Mouse (Mus musculus): Measurements from ENCODE around the gene Cdrt4. TPM values are rescaled to one million over a fixed set of nuclear protein-coding genes. Genes with fewer than 3 reads are reported as not detected.
A peak's percentile ranks its signal among the peaks of the same experiment; 100 is the strongest.

Gene Cdrt4
- polyA plus RNA-seq (2014; fragmentation: Nextera tagmentation; extraction: Ambion mirVana): not detected in 2 replicates

GRCm38 (mm10) chr11:62951012-62951411 is at the start of gene Cdrt4:
Cdrt4 (plus strand) TSS chr11:62951193.
- peaks cover 6% of the 10 kb centered on the region; the same call in 1 of the 2 replicates for H3K9me3 ChIP-seq (ENCODE audit: control insufficient read depth, low read depth, low read length)
- H3K9ac ChIP-seq (replicated peaks; ENCODE audit: low read depth, low read length): no peak within 1 kb of the TSS
- no peak within 1 kb of the TSS for H3K4me3 ChIP-seq (ENCODE audit: low read depth, low read length)
- H3K4me1 ChIP-seq (ENCODE audit: control insufficient read depth, insufficient read depth, low read length): no peaks in the 10 kb centered on the region
- no peaks in the 10 kb centered on the region for H3K36me3 ChIP-seq (ENCODE audit: control insufficient read depth, insufficient read depth, low read length)
- no peak within 1 kb of the TSS for H3K27ac ChIP-seq (ENCODE audit: low read length)
- H3K4me2 ChIP-seq (replicated peaks; ENCODE audit: low read depth, low read length): no peak within 1 kb of the TSS
- WGBS: 79% methylated on average over 3 of the region's 3 CpGs
- no peak for ATAC-seq (ENCODE audit: insufficient number of reproducible peaks, insufficient read depth, low FRiP score, low read depth)
- no peaks in the 10 kb centered on the region for H3K27me3 ChIP-seq (ENCODE audit: control insufficient read depth, insufficient read depth, low read length)

DNA sequence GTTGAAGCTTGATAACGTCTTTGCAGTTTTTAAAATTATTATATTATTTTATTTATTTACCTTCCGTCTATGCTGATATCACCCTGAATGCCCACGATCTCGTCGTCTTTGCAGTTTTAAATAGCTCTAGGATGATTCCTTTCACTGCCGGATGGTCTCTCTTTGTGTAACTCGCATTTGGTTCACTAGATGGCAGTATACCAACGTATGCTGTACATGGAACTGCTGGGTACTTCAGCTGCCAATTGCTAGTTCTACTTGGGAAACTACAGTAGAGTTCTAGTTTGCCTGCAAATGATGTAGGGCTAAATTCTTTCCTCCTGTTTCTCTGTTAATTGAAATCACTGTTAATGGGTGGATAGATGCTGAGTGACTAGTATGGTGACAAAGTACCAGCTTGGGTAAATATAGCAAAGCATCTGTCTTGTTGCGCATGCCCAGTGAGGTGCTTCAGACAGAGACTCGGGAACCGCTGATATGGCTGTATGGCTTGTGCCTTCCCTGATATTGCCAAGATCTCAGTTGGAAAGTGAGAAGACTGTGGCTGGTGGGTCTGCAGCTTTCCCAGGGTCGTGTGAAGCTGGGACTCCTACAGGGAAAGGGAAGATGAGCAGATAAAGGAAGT is 49.2 kb upstream of the Cdrt4 start:
- Histone ChIP-seq H3K36me3 (ENCODE audit: control insufficient read depth, insufficient read depth, low read length) (no peaks in the 10 kb centered on the region), H3K9me3 (ENCODE audit: control insufficient read depth, low read depth, low read length) (no peaks in the 10 kb centered on the region), H3K4me2 (replicated peaks; ENCODE audit: low read depth, low read length) (no peak overlapping the region), H3K9ac (replicated peaks; ENCODE audit: low read depth, low read length) (no peak overlapping the region), H3K27ac (ENCODE audit: low read length) (no peak overlapping the region), H3K4me1 (ENCODE audit: control insufficient read depth, insufficient read depth, low read length) (no peaks in the 10 kb centered on the region), H3K27me3 (ENCODE audit: control insufficient read depth, insufficient read depth, low read length) (no peaks in the 10 kb centered on the region), H3K4me3 (ENCODE audit: low read depth, low read length) (no peak overlapping the region)
- 33% methylated on average over 12 of the region's 12 CpGs for WGBS
- peak; percentile 61; the same call in 1 of the 2 replicates for ATAC-seq (ENCODE audit: insufficient number of reproducible peaks, insufficient read depth, low FRiP score, low read depth)

DNA sequence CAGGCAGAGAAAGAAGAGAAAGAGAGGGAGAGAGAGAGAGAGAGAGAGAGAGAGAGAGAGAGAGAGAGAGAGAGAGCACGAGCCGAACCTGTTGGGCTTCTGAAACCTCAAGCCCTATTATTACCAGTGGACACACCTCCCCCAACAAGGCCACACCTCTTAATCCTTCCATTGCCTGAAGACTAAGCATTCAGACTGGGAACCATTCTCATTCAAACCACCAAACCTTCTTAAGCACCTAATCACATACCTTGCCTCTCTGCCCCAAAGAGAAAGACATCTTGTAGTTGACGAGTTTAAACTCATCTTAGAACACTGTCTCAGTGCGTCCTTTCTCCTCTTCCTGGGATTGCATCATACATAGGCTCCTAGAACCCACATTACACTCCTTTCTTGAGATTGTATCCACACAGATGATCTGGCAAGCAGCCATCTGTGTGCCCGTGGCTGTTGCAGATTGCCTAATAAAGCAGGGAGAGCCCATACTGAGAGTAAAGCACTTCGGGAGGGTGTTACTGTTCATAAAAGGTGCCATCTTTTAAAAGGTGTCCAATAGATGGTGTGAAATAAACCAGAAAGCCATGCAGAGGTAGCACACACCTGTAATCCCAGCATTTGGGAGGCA is 47.0 kb upstream of the Cdrt4 start:
- H3K36me3 ChIP-seq (ENCODE audit: control insufficient read depth, insufficient read depth, low read length): no peaks in the 10 kb centered on the region
- WGBS: 74% methylated on average over 6 of the region's 6 CpGs
- H3K9ac ChIP-seq (replicated peaks; ENCODE audit: low read depth, low read length): no peak overlapping the region
- H3K4me3 ChIP-seq (ENCODE audit: low read depth, low read length): no peak overlapping the region
- H3K4me2 ChIP-seq (replicated peaks; ENCODE audit: low read depth, low read length): no peak overlapping the region
- no peaks in the 10 kb centered on the region for H3K9me3 ChIP-seq (ENCODE audit: control insufficient read depth, low read depth, low read length)
- ATAC-seq (ENCODE audit: insufficient number of reproducible peaks, insufficient read depth, low FRiP score, low read depth): no peak
- H3K27ac ChIP-seq (ENCODE audit: low read length): no peak overlapping the region
- H3K27me3 ChIP-seq (ENCODE audit: control insufficient read depth, insufficient read depth, low read length): no peaks in the 10 kb centered on the region
- H3K4me1 ChIP-seq (ENCODE audit: control insufficient read depth, insufficient read depth, low read length): no peaks in the 10 kb centered on the region

GRCm38 (mm10) chr11:62909720-62910306 is 41.2 kb upstream of the Cdrt4 start:
- Histone ChIP-seq H3K4me3 (ENCODE audit: low read depth, low read length) (no peak overlapping the region), H3K4me1 (ENCODE audit: control insufficient read depth, insufficient read depth, low read length) (no peaks in the 10 kb centered on the region), H3K9ac (replicated peaks; ENCODE audit: low read depth, low read length) (no peak overlapping the region), H3K27me3 (ENCODE audit: control insufficient read depth, insufficient read depth, low read length) (no peaks in the 10 kb centered on the region), H3K4me2 (replicated peaks; ENCODE audit: low read depth, low read length) (no peak overlapping the region), H3K27ac (ENCODE audit: low read length) (no peak overlapping the region), H3K36me3 (ENCODE audit: control insufficient read depth, insufficient read depth, low read length) (no peaks in the 10 kb centered on the region), H3K9me3 (ENCODE audit: control insufficient read depth, low read depth, low read length) (no peaks in the 10 kb centered on the region)
- ATAC-seq (ENCODE audit: insufficient number of reproducible peaks, insufficient read depth, low FRiP score, low read depth): no peak
- 66% methylated on average over 3 of the region's 3 CpGs for WGBS

GRCm38 (mm10) chr11:62911362-62911761 is 39.6 kb upstream of the Cdrt4 start:
- Histone ChIP-seq H3K4me1 (ENCODE audit: control insufficient read depth, insufficient read depth, low read length) (no peaks in the 10 kb centered on the region), H3K36me3 (ENCODE audit: control insufficient read depth, insufficient read depth, low read length) (no peaks in the 10 kb centered on the region), H3K9me3 (ENCODE audit: control insufficient read depth, low read depth, low read length) (no peaks in the 10 kb centered on the region), H3K27ac (ENCODE audit: low read length) (no peak overlapping the region; the same call in 1 of the 2 replicates), H3K4me3 (ENCODE audit: low read depth, low read length) (no peak overlapping the region), H3K4me2 (replicated peaks; ENCODE audit: low read depth, low read length) (no peak overlapping the region), H3K27me3 (ENCODE audit: control insufficient read depth, insufficient read depth, low read length) (no peaks in the 10 kb centered on the region), H3K9ac (replicated peaks; ENCODE audit: low read depth, low read length) (no peak overlapping the region)
- no peak for ATAC-seq (ENCODE audit: insufficient number of reproducible peaks, insufficient read depth, low FRiP score, low read depth)
- 61% methylated on average over 8 of the region's 8 CpGs for WGBS

DNA sequence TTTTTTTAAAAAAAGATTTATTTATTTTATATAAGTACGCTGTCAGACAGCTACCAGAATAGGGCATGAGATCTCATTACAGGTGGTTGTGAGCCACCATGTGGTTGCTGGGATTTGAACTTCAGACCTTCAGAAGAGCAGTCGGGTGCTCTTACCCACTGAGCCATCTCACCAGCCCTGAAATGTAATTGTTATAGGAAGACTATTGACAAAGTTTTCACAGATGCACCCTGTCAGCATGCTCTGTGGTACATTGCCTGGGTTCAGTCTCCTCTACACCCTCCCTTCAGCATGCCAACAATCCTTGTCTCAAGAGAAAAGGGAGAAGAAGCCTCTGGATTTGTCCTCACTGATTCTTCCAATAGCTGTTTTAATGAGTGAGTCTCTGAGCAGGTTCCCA is 37.9 kb upstream of the Cdrt4 start:
- Histone ChIP-seq H3K36me3 (ENCODE audit: control insufficient read depth, insufficient read depth, low read length) (no peaks in the 10 kb centered on the region), H3K4me1 (ENCODE audit: control insufficient read depth, insufficient read depth, low read length) (no peaks in the 10 kb centered on the region), H3K4me2 (replicated peaks; ENCODE audit: low read depth, low read length) (no peak overlapping the region), H3K27me3 (ENCODE audit: control insufficient read depth, insufficient read depth, low read length) (no peaks in the 10 kb centered on the region), H3K27ac (ENCODE audit: low read length) (no peak overlapping the region), H3K9ac (replicated peaks; ENCODE audit: low read depth, low read length) (no peak overlapping the region), H3K9me3 (ENCODE audit: control insufficient read depth, low read depth, low read length) (no peaks in the 10 kb centered on the region), H3K4me3 (ENCODE audit: low read depth, low read length) (no peak overlapping the region)
- no peak for ATAC-seq (ENCODE audit: insufficient number of reproducible peaks, insufficient read depth, low FRiP score, low read depth)
- 88% methylated on average over 2 of the region's 2 CpGs for WGBS

DNA sequence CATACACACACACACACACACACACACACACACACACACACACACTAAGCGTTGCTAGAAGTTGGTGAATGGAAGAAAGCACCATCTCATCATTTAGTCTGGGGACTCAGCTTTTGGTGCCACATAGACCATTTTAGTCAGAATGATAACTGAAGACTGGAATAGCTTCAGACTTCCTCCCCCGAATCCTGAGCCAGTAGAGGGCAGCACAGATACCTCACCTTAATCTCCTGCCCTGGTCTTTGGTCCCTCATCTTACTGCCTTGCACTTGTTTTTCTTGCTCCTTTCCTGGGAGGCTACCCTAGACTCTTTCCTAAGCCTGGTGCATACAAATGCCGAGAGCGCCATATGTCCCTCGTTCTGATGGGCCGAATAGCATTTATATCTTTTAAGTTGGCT is 36.5 kb upstream of the Cdrt4 start:
- 63% methylated on average over 6 of the region's 6 CpGs for WGBS
- Histone ChIP-seq H3K4me3 (ENCODE audit: low read depth, low read length) (no peak overlapping the region), H3K27me3 (ENCODE audit: control insufficient read depth, insufficient read depth, low read length) (no peaks in the 10 kb centered on the region), H3K9ac (replicated peaks; ENCODE audit: low read depth, low read length) (no peak overlapping the region), H3K27ac (ENCODE audit: low read length) (no peak overlapping the region), H3K36me3 (ENCODE audit: control insufficient read depth, insufficient read depth, low read length) (no peaks in the 10 kb centered on the region), H3K9me3 (ENCODE audit: control insufficient read depth, low read depth, low read length) (no peaks in the 10 kb centered on the region), H3K4me1 (ENCODE audit: control insufficient read depth, insufficient read depth, low read length) (no peaks in the 10 kb centered on the region), H3K4me2 (replicated peaks; ENCODE audit: low read depth, low read length) (no peak overlapping the region)
- ATAC-seq (ENCODE audit: insufficient number of reproducible peaks, insufficient read depth, low FRiP score, low read depth): no peak

DNA sequence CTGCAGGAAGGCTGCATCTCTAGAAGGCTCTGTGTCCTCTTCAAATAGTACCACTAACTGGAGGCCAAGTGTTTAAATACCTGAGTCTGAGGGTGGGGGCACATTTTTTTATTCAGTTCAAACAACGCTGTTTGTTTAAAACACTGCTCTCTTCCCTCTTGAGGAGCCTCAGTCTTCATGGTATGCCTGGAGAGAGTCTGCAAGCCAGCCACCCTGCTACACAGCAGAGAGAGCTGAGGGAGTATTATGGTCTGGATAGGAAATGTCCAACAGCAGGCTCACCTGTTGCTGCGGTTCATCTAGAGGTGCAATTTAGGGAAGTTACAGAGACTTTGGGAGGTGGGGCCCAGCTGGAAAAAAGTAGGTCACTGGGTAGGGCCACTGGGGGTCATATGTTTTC is 35.5 kb upstream of the Cdrt4 start:
- Histone ChIP-seq H3K27me3 (ENCODE audit: control insufficient read depth, insufficient read depth, low read length) (no peaks in the 10 kb centered on the region), H3K4me1 (ENCODE audit: control insufficient read depth, insufficient read depth, low read length) (peaks cover 4% of the 10 kb centered on the region; the same call in 1 of the 2 replicates), H3K36me3 (ENCODE audit: control insufficient read depth, insufficient read depth, low read length) (no peaks in the 10 kb centered on the region), H3K9me3 (ENCODE audit: control insufficient read depth, low read depth, low read length) (no peaks in the 10 kb centered on the region), H3K4me2 (replicated peaks; ENCODE audit: low read depth, low read length) (no peak overlapping the region), H3K27ac (ENCODE audit: low read length) (no peak overlapping the region), H3K9ac (replicated peaks; ENCODE audit: low read depth, low read length) (no peak overlapping the region), H3K4me3 (ENCODE audit: low read depth, low read length) (no peak overlapping the region)
- WGBS: 51% methylated on average over 2 of the region's 2 CpGs
- no peak for ATAC-seq (ENCODE audit: insufficient number of reproducible peaks, insufficient read depth, low FRiP score, low read depth)
